Comparison of ENCODE assay signal across 23 mouse cellular contexts in genomic region chr5:150314582-150314981, GRCm38 (mm10).
DNase-seq lines count a peak whose midpoint lies in the region; ATAC-seq and TF ChIP-seq lines count a peak whose summit lies in the region.
"Had no signal": no experiment of that assay in that cellular context is flagged by ENCODE, and none has a peak within 500 bp of the region (broad histone marks: within the 10 kb centered on the region; RNA-seq: fewer than 3 reads in every experiment).

No protein-coding gene starts in this region.

- H3K27ac ChIP-seq in forebrain, postnatal 0 days (ENCODE audit: low read depth, low read length), result no peak overlapping the region
- H3K27ac ChIP-seq in forebrain, embryonic 15.5 days (replicated peaks), result no peak overlapping the region
- no peak overlapping the region for H3K27ac ChIP-seq in layer of hippocampus, adult 2 months
- no peak overlapping the region for H3K27ac ChIP-seq in MEL (ENCODE audit: control insufficient read depth, low read depth, low read length)
- H3K27ac ChIP-seq in stomach, postnatal 0 days (replicated peaks), result no peak overlapping the region
- H3K27ac ChIP-seq: embryonic facial prominence, embryonic 10.5 days; forebrain, embryonic 13.5 days; heart, embryonic 10.5 days; hindbrain, embryonic 13.5 days; hindbrain, postnatal 0 days; intestine, embryonic 15.5 days had no signal

- no peaks in the 10 kb centered on the region for H3K4me1 ChIP-seq in forebrain, postnatal 0 days (ENCODE audit: insufficient read depth)
- H3K4me1 ChIP-seq in forebrain, embryonic 15.5 days, result no peaks in the 10 kb centered on the region
- H3K4me1 ChIP-seq in MEL (ENCODE audit: control insufficient read depth in 1 of 2, insufficient read depth in 2 of 2, low read length in 2 of 2), result no peaks in the 10 kb centered on the region
- H3K4me1 ChIP-seq in stomach, postnatal 0 days (replicated peaks; ENCODE audit: control insufficient read depth, insufficient read depth), result no peaks in the 10 kb centered on the region
- H3K4me1 ChIP-seq: embryonic facial prominence, embryonic 10.5 days; forebrain, embryonic 13.5 days; hindbrain, embryonic 13.5 days; intestine, embryonic 15.5 days had no signal

- no peak overlapping the region for H3K4me3 ChIP-seq in forebrain, postnatal 0 days (ENCODE audit: low read depth, low read length)
- H3K4me3 ChIP-seq in forebrain, embryonic 15.5 days, result no peak overlapping the region
- H3K4me3 ChIP-seq in layer of hippocampus, adult 2 months, result no peak overlapping the region
- no peak overlapping the region for H3K4me3 ChIP-seq in MEL (ENCODE audit: control insufficient read depth in 1 of 2, insufficient read depth in 1 of 2, low read depth in 2 of 2, low read length in 2 of 2)
- H3K4me3 ChIP-seq in stomach, postnatal 0 days (ENCODE audit: low read depth, low read length), result no peak overlapping the region
- H3K4me3 ChIP-seq: embryonic facial prominence, embryonic 10.5 days; forebrain, embryonic 13.5 days; heart, embryonic 10.5 days; hindbrain, embryonic 13.5 days; intestine, embryonic 15.5 days had no signal

- no peak for TF ChIP-seq POLR2A in MEL (IDR thresholded peaks at IDR 0.05; ENCODE audit: control insufficient read depth in 1 of 2, insufficient read depth in 1 of 2, low read depth in 1 of 2, low read length in 2 of 2, poor library complexity in 1 of 2)

- H3K27me3 ChIP-seq in forebrain, postnatal 0 days (ENCODE audit: insufficient read depth, low read length), result no peaks in the 10 kb centered on the region
- H3K27me3 ChIP-seq in forebrain, embryonic 15.5 days, result no peaks in the 10 kb centered on the region
- H3K27me3 ChIP-seq in MEL (ENCODE audit: control insufficient read depth in 1 of 2, insufficient read depth in 2 of 2, low read length in 2 of 2), result no peaks in the 10 kb centered on the region
- H3K27me3 ChIP-seq in stomach, postnatal 0 days (ENCODE audit: control insufficient read depth, insufficient read depth, low read length), result no peaks in the 10 kb centered on the region
- H3K27me3 ChIP-seq: forebrain, embryonic 13.5 days; hindbrain, embryonic 13.5 days; intestine, embryonic 15.5 days had no signal

- ATAC-seq in forebrain, postnatal 0 days, result no peak
- no peak for ATAC-seq in forebrain, embryonic 15.5 days (replicated peaks)
- ATAC-seq in stomach, postnatal 0 days (ENCODE audit: low FRiP score, low TSS enrichment), result no peak
- ATAC-seq: activated CD4-positive, CD25-positive, alpha-beta regulatory T cell, adult 4 months; CD4-positive, CD25-positive, alpha-beta regulatory T cell, adult 4 months; forebrain, embryonic 13.5 days; hindbrain, postnatal 0 days; intestine, embryonic 15.5 days had no signal

- no peaks in the 10 kb centered on the region for H3K79me2 ChIP-seq in MEL (ENCODE audit: control insufficient read depth, insufficient read depth, low read length, poor library complexity)

- TF ChIP-seq EP300 in MEL (IDR thresholded peaks at IDR 0.05; ENCODE audit: low read depth in 1 of 2, low read length in 2 of 2), result no peak
- TF ChIP-seq EP300 in stomach, postnatal 0 days (optimal IDR thresholded peaks at IDR 0.05), result no peak

- peaks cover 16% of the 10 kb centered on the region; the same call in 1 of the 2 replicates for H3K36me3 ChIP-seq in forebrain, postnatal 0 days (ENCODE audit: insufficient read depth)
- H3K36me3 ChIP-seq in forebrain, embryonic 15.5 days, result peaks cover 14% of the 10 kb centered on the region
- H3K36me3 ChIP-seq in MEL (ENCODE audit: control insufficient read depth in 1 of 2, insufficient read depth in 2 of 2, low read length in 2 of 2), result no peaks in the 10 kb centered on the region
- H3K36me3 ChIP-seq in stomach, postnatal 0 days (ENCODE audit: control insufficient read depth, insufficient read depth, low read length), result no peaks in the 10 kb centered on the region
- H3K36me3 ChIP-seq: embryonic facial prominence, embryonic 10.5 days; intestine, embryonic 15.5 days had no signal

- WGBS in forebrain, postnatal 0 days, result 93% methylated on average over 6 of the region's 6 CpGs
- 96% methylated on average over 6 of the region's 6 CpGs for WGBS in forebrain, embryonic 15.5 days
- WGBS in stomach, postnatal 0 days, result 97% methylated on average over 6 of the region's 6 CpGs

- H3K9ac ChIP-seq in forebrain, postnatal 0 days, result no peak overlapping the region
- no peak overlapping the region for H3K9ac ChIP-seq in forebrain, embryonic 15.5 days (replicated peaks)
- no peak overlapping the region for H3K9ac ChIP-seq in MEL (ENCODE audit: control insufficient read depth, low read depth, low read length, poor library complexity, severe bottlenecking)
- H3K9ac ChIP-seq in stomach, postnatal 0 days (ENCODE audit: low read length), result no peak overlapping the region
- H3K9ac ChIP-seq: forebrain, embryonic 13.5 days; hindbrain, embryonic 13.5 days; intestine, embryonic 15.5 days had no signal

- no peak for TF ChIP-seq RAD21 in MEL (IDR thresholded peaks at IDR 0.05; ENCODE audit: low read depth, low read length)

- 0 out of 2 replicates have a peak, but pooled peaks have one; percentile 6 for TF ChIP-seq CTCF in forebrain, postnatal 0 days (IDR thresholded peaks at IDR 0.05; ENCODE audit: low read depth)
- TF ChIP-seq CTCF in layer of hippocampus, adult 2 months (conservative IDR thresholded peaks at IDR 0.05), result peak; percentile 55
- peak in 1 of 3 experiments; percentile 28; a peak in 2 of 6 replicates for TF ChIP-seq CTCF in MEL (IDR thresholded peaks at IDR 0.05 in 2 of 3, conservative IDR thresholded peaks at IDR 0.05 in 1 of 3; ENCODE audit: control insufficient read depth in 1 of 3, insufficient read depth in 1 of 3, low read depth in 2 of 3, low read length in 3 of 3, poor library complexity in 1 of 3, severe bottlenecking in 1 of 3)
- peak; percentile 13; the same call in 1 of the 2 replicates for TF ChIP-seq CTCF in stomach, postnatal 0 days (IDR thresholded peaks at IDR 0.05; ENCODE audit: low read depth)

- H3K4me2 ChIP-seq in forebrain, postnatal 0 days (ENCODE audit: low read depth), result no peak overlapping the region
- H3K4me2 ChIP-seq in forebrain, embryonic 15.5 days (replicated peaks), result no peak overlapping the region
- H3K4me2 ChIP-seq in stomach, postnatal 0 days (replicated peaks; ENCODE audit: low read depth), result no peak overlapping the region
- H3K4me2 ChIP-seq: forebrain, embryonic 13.5 days; hindbrain, embryonic 13.5 days; intestine, embryonic 15.5 days had no signal

- H3K9me3 ChIP-seq in forebrain, postnatal 0 days (ENCODE audit: low read length), result no peaks in the 10 kb centered on the region
- 0 out of 2 replicates have a peak, but pooled peaks cover 4% of the 10 kb centered on the region for H3K9me3 ChIP-seq in forebrain, embryonic 15.5 days
- no peaks in the 10 kb centered on the region for H3K9me3 ChIP-seq in MEL (replicated peaks; ENCODE audit: insufficient read depth, low read length)
- no peaks in the 10 kb centered on the region for H3K9me3 ChIP-seq in stomach, postnatal 0 days (ENCODE audit: control insufficient read depth, low read length)
- H3K9me3 ChIP-seq: embryonic facial prominence, embryonic 10.5 days; forebrain, embryonic 13.5 days; heart, embryonic 10.5 days; hindbrain, embryonic 13.5 days; intestine, embryonic 15.5 days had no signal

- no peak for DNase-seq in forebrain, postnatal 0 days
- DNase-seq in layer of hippocampus, adult 2 months (ENCODE audit: low spot score in 2 of 2), result no peak
- no peak for DNase-seq in layer of hippocampus, adult 8-10 months (ENCODE audit: low spot score in 2 of 2)
- peak; percentile 17 for DNase-seq in MEL (ENCODE audit: low read depth, low spot score)
- DNase-seq in stomach, postnatal 0 days (ENCODE audit: low spot score), result no peak
- no peak for DNase-seq in embryo, embryonic 10.5 days (ENCODE audit: low spot score)
- DNase-seq: adrenal gland, postnatal 14 days; B cell, adult 2 months; cerebellum, adult 18-20 months; cerebellum, adult 9-11 months; cerebellum, postnatal 36 days; gastrocnemius, postnatal 14 days; heart, postnatal 10 days; heart, postnatal 4 days had no signal

TF ChIP-seq in MEL, 35 proteins besides CTCF, POLR2A, EP300 and RAD21:
- no peak for TF ChIP-seq MYB (IDR thresholded peaks at IDR 0.05; ENCODE audit: low read depth, low read length)
- no peak for TF ChIP-seq CHD2 (IDR thresholded peaks at IDR 0.05; ENCODE audit: low read length)
- TF ChIP-seq USF2 (IDR thresholded peaks at IDR 0.05; ENCODE audit: borderline replicate concordance in 1 of 2, insufficient read depth in 1 of 2, low read depth in 1 of 2, low read length in 2 of 2), result no peak
- no peak for TF ChIP-seq TAL1 (IDR thresholded peaks at IDR 0.05; ENCODE audit: low read length)
- TF ChIP-seq BHLHE40 (IDR thresholded peaks at IDR 0.05; ENCODE audit: borderline replicate concordance, low read depth, low read length), result no peak
